Mouse (Mus musculus) MEL (cell line): ENCODE measurements around the gene Zmiz1.

Experiments
- CTCF ChIP-seq, 3 experiments: IDR thresholded peaks in 2 of 3; conservative IDR thresholded peaks in 1 of 3; 2 replicates each; pipeline ENCODE4 v1.5.1; 2011 to 2012; ENCODE audit warnings: low read length in 3 of 3, low read depth in 2 of 3, mild to moderate bottlenecking in 2 of 3, improper control_type of control experiment in 1 of 3, inconsistent platforms in 1 of 3, mixed read lengths in 1 of 3, moderate library complexity in 1 of 3; ENCODE audit not compliant: control insufficient read depth in 1 of 3, insufficient read depth in 1 of 3, poor library complexity in 1 of 3, severe bottlenecking in 1 of 3
- EP300 ChIP-seq, 2 experiments: IDR thresholded peaks; 2 replicates each; pipeline ENCODE4 v1.6.1; 2011; ENCODE audit warnings: improper control_type of control experiment in 2 of 2, low read length in 2 of 2, low read depth in 1 of 2, mild to moderate bottlenecking in 1 of 2
- GATA1 ChIP-seq: IDR thresholded peaks from 2 replicates; pipeline ENCODE4 v1.6.1; 2011; ENCODE audit warnings: low read depth, low read length, improper control_type of control experiment
- MAFK ChIP-seq: IDR thresholded peaks from 2 replicates; pipeline ENCODE4 v1.6.1; 2011; ENCODE audit warnings: low read depth, mild to moderate bottlenecking, low read length, improper control_type of control experiment, borderline replicate concordance
- MXI1 ChIP-seq: IDR thresholded peaks from 2 replicates; pipeline ENCODE4 v1.6.1; 2011; ENCODE audit warnings: mild to moderate bottlenecking, low read depth, low read length, improper control_type of control experiment
- POLR2A ChIP-seq, 2 experiments: IDR thresholded peaks; 2 replicates each; pipeline ENCODE4 v1.6.1; 2011 to 2012; ENCODE audit warnings: low read length in 2 of 2, mild to moderate bottlenecking in 2 of 2, control low read depth in 1 of 2, improper control_type of control experiment in 1 of 2, low read depth in 1 of 2, moderate library complexity in 1 of 2; ENCODE audit not compliant: control insufficient read depth in 1 of 2, insufficient read depth in 1 of 2, poor library complexity in 1 of 2

DNA sequence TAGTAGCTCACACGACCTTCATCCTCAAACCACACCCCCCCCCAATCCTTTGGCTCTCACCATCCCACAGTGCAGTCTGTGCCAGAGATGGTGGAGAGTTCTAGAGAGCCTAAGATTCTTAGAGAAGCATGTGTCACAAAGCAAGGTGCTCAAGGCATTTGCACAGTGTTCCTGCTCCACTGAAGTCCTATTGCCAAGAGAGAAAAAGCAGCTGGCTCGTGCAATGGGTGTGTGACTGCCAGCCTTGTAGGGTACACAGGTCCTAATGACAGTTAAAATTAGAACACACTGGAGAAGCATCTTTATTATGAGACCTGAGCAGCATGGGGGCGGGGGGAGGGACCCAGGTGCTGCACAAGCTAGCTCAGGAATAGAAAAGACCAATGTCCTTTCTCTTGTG lies 18.2 kb upstream of the Zmiz1 start:
- TF ChIP-seq EP300 (IDR thresholded peaks at IDR 0.05; ENCODE audit: low read depth in 1 of 2, low read length in 2 of 2) (no peak), POLR2A (IDR thresholded peaks at IDR 0.05; ENCODE audit: control insufficient read depth in 1 of 2, insufficient read depth in 1 of 2, low read depth in 1 of 2, low read length in 2 of 2, poor library complexity in 1 of 2) (no peak), MXI1 (no peak), CTCF (IDR thresholded peaks at IDR 0.05 in 2 of 3, conservative IDR thresholded peaks at IDR 0.05 in 1 of 3; ENCODE audit: control insufficient read depth in 1 of 3, insufficient read depth in 1 of 3, low read depth in 2 of 3, low read length in 3 of 3, poor library complexity in 1 of 3, severe bottlenecking in 1 of 3) (no peak), MAFK (no peak), GATA1 (no peak)
